Mouse (Mus musculus): ENCODE data around the gene Nfkbib. TPM values are rescaled to one million over a fixed set of nuclear protein-coding genes. Genes with fewer than 3 reads are reported as not detected.

Nfkbib gene
- polyA plus RNA-seq, 2 experiments from 2014 or later = 54.3 to 56.8 TPM

DNA sequence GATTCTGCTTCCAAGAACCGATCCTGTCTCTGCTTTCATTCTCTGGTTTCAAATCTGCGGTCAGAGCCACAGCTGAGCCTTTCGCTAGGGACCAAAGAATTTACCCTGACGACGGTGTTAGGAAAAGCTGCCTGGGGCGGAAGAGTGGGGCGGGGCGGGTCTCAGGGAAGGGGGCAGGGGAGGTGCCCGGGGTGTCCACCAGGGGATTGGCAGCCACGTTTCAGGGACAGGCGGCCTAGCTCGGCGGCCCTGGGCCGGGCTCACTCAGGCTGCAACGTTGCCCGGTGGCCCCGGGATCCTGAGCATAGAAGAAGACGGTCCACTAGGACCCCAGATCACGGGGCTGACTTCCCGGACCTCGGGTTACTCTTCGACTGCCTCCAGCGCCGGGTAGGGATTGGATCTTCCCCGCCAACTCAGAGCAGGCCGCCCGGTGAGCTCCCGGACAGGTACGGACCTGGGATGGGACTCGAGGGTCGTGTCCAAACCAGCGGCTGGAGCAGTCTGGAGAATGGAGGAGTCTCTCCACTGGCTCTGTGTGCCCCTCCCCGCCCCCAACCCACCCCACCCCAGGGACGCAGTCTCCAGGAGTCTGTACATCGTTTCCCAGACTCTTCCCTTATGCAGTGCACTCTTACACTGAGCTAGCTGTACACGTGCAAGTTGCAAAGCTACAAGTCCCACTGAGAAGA lies 50.6 kb downstream of the Nfkbib start, which contains the start of gene Fbxo17:
Gene Fbxo17, plus strand, starts transcription at position 215 of the 692 bp plus-strand sequence.
- ATAC-seq = peak; percentile 69

DNA sequence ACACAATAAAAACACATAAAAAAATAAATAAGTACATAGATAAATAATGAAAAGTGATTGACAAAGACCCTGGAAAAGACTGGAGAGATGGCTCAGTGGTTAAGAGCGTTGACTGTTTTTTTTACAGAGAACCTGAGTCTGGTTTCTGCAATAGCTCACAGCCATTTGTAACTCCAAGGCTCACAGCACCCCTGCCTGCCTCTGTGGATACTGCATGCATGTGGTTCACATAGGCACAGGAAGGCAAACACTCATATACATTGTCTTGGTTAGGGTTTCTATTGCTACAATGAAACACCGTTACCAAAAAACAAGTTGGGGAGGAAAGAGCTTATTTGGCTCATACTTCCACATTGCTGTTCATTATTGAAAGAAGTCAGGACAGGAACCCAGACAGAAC lies 51.7 kb downstream of the Nfkbib start:
- ATAC-seq = no peak

DNA sequence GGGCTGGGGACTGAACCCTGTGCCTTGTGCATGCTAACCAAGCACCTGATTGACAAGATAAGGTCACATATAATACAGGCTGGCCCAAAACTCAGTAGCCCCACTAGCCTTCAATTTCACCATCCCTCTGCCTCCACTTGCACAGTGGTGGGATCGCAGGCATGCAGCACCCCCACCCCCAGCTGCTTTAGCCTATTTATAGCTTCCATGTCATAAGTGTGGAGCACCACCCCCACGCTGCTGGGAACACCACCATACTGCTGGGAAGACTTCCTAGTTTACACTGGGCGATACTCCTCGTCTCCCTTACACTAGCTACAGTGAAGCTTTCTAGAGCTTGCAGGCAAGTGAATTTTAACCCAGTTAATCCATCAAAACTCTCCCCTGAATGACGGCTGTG lies 52.6 kb downstream of the Nfkbib start:
- ATAC-seq = no peak

DNA sequence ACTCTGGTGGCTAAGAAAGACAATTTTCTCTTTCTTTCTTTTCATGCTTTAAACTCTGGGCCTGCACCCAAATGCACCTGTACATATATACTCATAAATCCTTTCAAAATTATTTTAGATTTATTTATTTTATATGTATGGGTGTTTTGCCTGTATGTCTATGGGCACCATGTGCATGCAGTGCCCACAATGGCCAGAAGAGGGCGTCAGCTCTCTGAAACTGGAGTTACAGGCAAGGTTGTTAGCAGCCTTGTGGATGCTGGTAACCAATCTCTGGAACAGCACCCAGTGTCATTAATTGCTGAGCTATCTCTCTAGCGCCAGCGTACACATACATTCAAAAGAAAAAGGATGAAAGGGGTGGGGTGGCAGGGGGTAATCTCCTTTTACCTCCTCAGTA lies 56.4 kb downstream of the Nfkbib start:
- no peak for ATAC-seq

DNA sequence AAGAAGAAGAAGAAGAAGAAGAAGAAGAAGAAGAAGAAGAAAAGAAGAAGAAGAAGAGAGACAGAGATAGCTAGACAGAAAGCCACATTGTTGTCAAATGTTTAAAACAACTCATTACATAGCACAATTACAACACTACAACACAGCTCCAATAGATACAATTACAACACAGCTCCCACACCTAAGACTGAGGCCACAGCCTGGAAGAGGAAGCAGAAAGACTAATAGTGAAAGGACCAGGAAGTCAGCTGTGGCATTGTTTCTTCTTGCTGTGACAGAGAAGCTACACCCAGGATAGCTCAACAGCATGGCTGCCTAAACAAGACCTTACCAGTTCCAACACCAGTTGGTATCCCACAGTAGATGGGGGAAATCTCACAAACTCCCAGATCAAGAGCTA lies 57.9 kb downstream of the Nfkbib start:
- no peak for ATAC-seq

Other genes starting within 250 kb of the Nfkbib start
- gene Ifnl3, start 244.7 kb downstream of the Nfkbib start, polyA plus RNA-seq (2017; shearing (Covaris generic)) = not detected
- not detected for gene Sycn, start 226.6 kb downstream of the Nfkbib start, polyA plus RNA-seq (2017; shearing (Covaris generic))
- gene Nccrp1, start 220.3 kb downstream of the Nfkbib start, polyA plus RNA-seq (2017; shearing (Covaris generic)) = not detected
- 1 to 10 TPM; 7.4 to 7.5 TPM for gene Samd4b, start 169.4 kb downstream of the Nfkbib start, polyA plus RNA-seq (2017; shearing (Covaris generic))
- 1 to 10 TPM; 1.9 to 2.1 TPM for gene Pak4, start 169.3 kb downstream of the Nfkbib start, polyA plus RNA-seq (2017; shearing (Covaris generic))
- not detected for gene Acp7, start 136.2 kb downstream of the Nfkbib start, polyA plus RNA-seq (2017; shearing (Covaris generic))
- 1 to 10 TPM; 1.6 to 2.2 TPM for gene Fbxo27, start 74.7 kb downstream of the Nfkbib start, polyA plus RNA-seq (2017; shearing (Covaris generic))
- gene Fbxo17, start 50.7 kb downstream of the Nfkbib start, polyA plus RNA-seq (2017; shearing (Covaris generic)) = 10 to 100 TPM in 1 of 2 experiments, 1 to 10 TPM in 1; 9.8 to 15.6 TPM
- 10 to 100 TPM; 66.3 to 68.5 TPM for gene Mrps12, start 25.7 kb downstream of the Nfkbib start, polyA plus RNA-seq (2017; shearing (Covaris generic))
- gene Sars2, start 25.5 kb downstream of the Nfkbib start, polyA plus RNA-seq (2017; shearing (Covaris generic)) = 10 to 100 TPM in 1 of 2 experiments, 1 to 10 TPM in 1; 8.5 to 11.7 TPM
- gene Ccer2, start 11.3 kb downstream of the Nfkbib start, polyA plus RNA-seq (2017; shearing (Covaris generic)) = not detected
- 100 to 1,000 TPM in 1 of 2 experiments, 10 to 100 TPM in 1; 96.8 to 128 TPM for gene Sirt2, start 777 bp downstream of the Nfkbib start, polyA plus RNA-seq (2017; shearing (Covaris generic))
- 100 to 1,000 TPM; 197 to 273 TPM for gene Rinl, start 21.5 kb upstream of the Nfkbib start, polyA plus RNA-seq (2017; shearing (Covaris generic))
- gene Hnrnpl, start 41.0 kb upstream of the Nfkbib start, polyA plus RNA-seq (2017; shearing (Covaris generic)) = 100 to 1,000 TPM; 181 to 326 TPM
- gene Ech1, start 57.7 kb upstream of the Nfkbib start, polyA plus RNA-seq (2017; shearing (Covaris generic)) = 100 to 1,000 TPM; 198 to 237 TPM
- gene Lgals4, start 66.3 kb upstream of the Nfkbib start, polyA plus RNA-seq (2017; shearing (Covaris generic)) = 10 to 100 TPM; 28.0 to 57.1 TPM
- gene Lgals7, start 96.3 kb upstream of the Nfkbib start, polyA plus RNA-seq (2017; shearing (Covaris generic)) = 1 to 10 TPM; 1.1 to 1.6 TPM
- not detected for gene Capn12, start 113.9 kb upstream of the Nfkbib start, polyA plus RNA-seq (2017; shearing (Covaris generic))
- gene Actn4, start 194.8 kb upstream of the Nfkbib start, polyA plus RNA-seq (2017; shearing (Covaris generic)) = 100 to 1,000 TPM in 1 of 2 experiments, 10 to 100 TPM in 1; 82.6 to 106 TPM
- 100 to 1,000 TPM; 656 to 763 TPM for gene Eif3k, start 214.4 kb upstream of the Nfkbib start, polyA plus RNA-seq (2017; shearing (Covaris generic))
- gene Map4k1, start 214.5 kb upstream of the Nfkbib start, polyA plus RNA-seq (2017; shearing (Covaris generic)) = 100 to 1,000 TPM in 1 of 2 experiments, 10 to 100 TPM in 1; 93.7 to 171 TPM